Mouse (Mus musculus) CH12.LX (cell line): Measurements from ENCODE around the gene Rap1a. TPM values are rescaled to one million over a fixed set of nuclear protein-coding genes. Genes with fewer than 3 reads are reported as not detected.

ENCODE experiments used
- DNase-seq: peaks from one replicate; pipeline ENCODE4 v3.0.0-alpha.2; 2013; ENCODE audit errors: extremely low read depth
- H3K27ac ChIP-seq: 2 replicates; pipeline ENCODE4 v1.5.1; 2012; ENCODE audit warnings: low read depth, mild to moderate bottlenecking, control low read depth, moderate library complexity; ENCODE audit not compliant: insufficient read depth
- H3K27me3 ChIP-seq: replicated peaks from 2 replicates; pipeline ENCODE3; 2012; ENCODE audit warnings: inconsistent platforms
- H3K36me3 ChIP-seq, 2 experiments: replicated peaks in 1 of 2; 2 replicates each; pipeline versions ENCODE3 to v1.6.1; 2012; ENCODE audit warnings: inconsistent platforms in 1 of 2, low read length in 1 of 2, mild to moderate bottlenecking in 1 of 2, mixed read lengths in 1 of 2, moderate library complexity in 1 of 2; ENCODE audit not compliant: control insufficient read depth in 1 of 2, insufficient read depth in 1 of 2
- H3K4me1 ChIP-seq, 2 experiments: 2 replicates each; pipeline ENCODE4 v1.6.1; 2012; ENCODE audit warnings: inconsistent platforms in 1 of 2, moderate library complexity in 1 of 2; ENCODE audit not compliant: insufficient read depth in 2 of 2, control insufficient read depth in 1 of 2
- H3K4me2 ChIP-seq: 2 replicates; pipeline ENCODE4 v1.6.1; 2012; ENCODE audit warnings: low read depth, mild to moderate bottlenecking, control low read depth; ENCODE audit not compliant: poor library complexity, insufficient read depth, severe bottlenecking
- H3K4me3 ChIP-seq, 3 experiments: fragments of 150-350 bp in 1 of 3; sonication (generic) in 1 of 3; replicated peaks in 1 of 3; 2 replicates each; pipeline versions ENCODE3 to v1.5.1; 2011 to 2012; ENCODE audit warnings: low read depth in 2 of 3, low read length in 2 of 3, mild to moderate bottlenecking in 2 of 3, moderate library complexity in 2 of 3, control low read depth in 1 of 3, improper control_type of control experiment in 1 of 3, inconsistent platforms in 1 of 3, mixed read lengths in 1 of 3; ENCODE audit not compliant: poor library complexity in 1 of 3
- H3K79me2 ChIP-seq: replicated peaks from 2 replicates; pipeline ENCODE4 v1.6.1; 2012; ENCODE audit warnings: mild to moderate bottlenecking, moderate library complexity; ENCODE audit not compliant: control insufficient read depth, poor library complexity, insufficient read depth, severe bottlenecking; ENCODE audit errors: extremely low read depth
- H3K9ac ChIP-seq: 2 replicates; pipeline ENCODE4 v1.6.1; 2012; ENCODE audit warnings: low read depth, mild to moderate bottlenecking, control low read depth, moderate library complexity; ENCODE audit not compliant: insufficient read depth
- H3K9me3 ChIP-seq: replicated peaks from 2 replicates; pipeline ENCODE3; 2012; ENCODE audit warnings: low read length, inconsistent platforms, mixed read lengths
- CTCF ChIP-seq, 2 experiments: IDR thresholded peaks in 1 of 2; conservative IDR thresholded peaks in 1 of 2; 2 replicates each; pipeline ENCODE4 v1.5.1; 2011 to 2012; ENCODE audit warnings: low read depth in 2 of 2, low read length in 2 of 2, improper control_type of control experiment in 1 of 2, inconsistent platforms in 1 of 2, mild to moderate bottlenecking in 1 of 2, moderate library complexity in 1 of 2
- ELF1 ChIP-seq: IDR thresholded peaks from 2 replicates; pipeline ENCODE4 v1.6.1; 2014; ENCODE audit warnings: low read depth, mild to moderate bottlenecking, inconsistent platforms, low read length, improper control_type of control experiment
- ETS1 ChIP-seq: conservative IDR thresholded peaks from 2 replicates; pipeline ENCODE4 v1.6.1; 2012; ENCODE audit warnings: low read depth, mild to moderate bottlenecking, inconsistent platforms, low read length, improper control_type of control experiment, moderate library complexity
- JUND ChIP-seq: conservative IDR thresholded peaks from 2 replicates; pipeline ENCODE4 v1.6.1; 2011; ENCODE audit warnings: low read depth, low read length, improper control_type of control experiment
- MEF2A ChIP-seq: IDR thresholded peaks from 2 replicates; pipeline ENCODE4 v1.6.1; 2014; ENCODE audit warnings: low read depth, mild to moderate bottlenecking, inconsistent platforms, low read length, improper control_type of control experiment, borderline replicate concordance
- MXI1 ChIP-seq: IDR thresholded peaks from 2 replicates; pipeline ENCODE4 v1.6.1; 2011; ENCODE audit warnings: mild to moderate bottlenecking, low read depth, low read length, improper control_type of control experiment
- NELFE ChIP-seq: IDR thresholded peaks from 2 replicates; pipeline ENCODE4 v1.6.1; 2011; ENCODE audit warnings: low read depth, low read length, improper control_type of control experiment
- NRF1 ChIP-seq: IDR thresholded peaks from 2 replicates; pipeline ENCODE4 v1.6.1; 2014; ENCODE audit warnings: low read depth, mild to moderate bottlenecking, inconsistent platforms, low read length, improper control_type of control experiment, moderate library complexity
- POLR2A ChIP-seq: IDR thresholded peaks from 2 replicates; pipeline ENCODE4 v1.6.1; 2011; ENCODE audit warnings: low read depth, mild to moderate bottlenecking, improper control_type of control experiment, low read length
- POLR2AphosphoS2 ChIP-seq: IDR thresholded peaks from 2 replicates; pipeline ENCODE4 v1.6.1; 2011; ENCODE audit warnings: low read depth, low read length, improper control_type of control experiment
- RAD21 ChIP-seq: IDR thresholded peaks from 2 replicates; pipeline ENCODE4 v1.6.1; 2011; ENCODE audit warnings: low read depth, mild to moderate bottlenecking, low read length, improper control_type of control experiment, moderate library complexity
- SIN3A ChIP-seq: IDR thresholded peaks from 2 replicates; pipeline ENCODE4 v1.6.1; 2012; ENCODE audit warnings: low read length, improper control_type of control experiment, inconsistent platforms
- SMC3 ChIP-seq: IDR thresholded peaks from 2 replicates; pipeline ENCODE4 v1.6.1; 2011; ENCODE audit warnings: low read depth, low read length, improper control_type of control experiment
- TCF12 ChIP-seq: IDR thresholded peaks from 2 replicates; pipeline ENCODE4 v1.6.1; 2014; ENCODE audit warnings: low read depth, mild to moderate bottlenecking, inconsistent platforms, low read length, improper control_type of control experiment
- UBTF ChIP-seq: IDR thresholded peaks from 2 replicates; pipeline ENCODE4 v1.6.1; 2012; ENCODE audit warnings: low read depth, mild to moderate bottlenecking, inconsistent platforms, low read length, improper control_type of control experiment, moderate library complexity
- USF1 ChIP-seq: IDR thresholded peaks from 2 replicates; pipeline ENCODE4 v1.6.1; 2014; ENCODE audit warnings: low read depth, mild to moderate bottlenecking, inconsistent platforms, low read length, improper control_type of control experiment
- USF2 ChIP-seq: conservative IDR thresholded peaks from 2 replicates; pipeline ENCODE4 v1.6.1; 2011; ENCODE audit warnings: low read depth, low read length, improper control_type of control experiment
- ZC3H11A ChIP-seq: IDR thresholded peaks from 2 replicates; pipeline ENCODE4 v1.6.1; 2012; ENCODE audit warnings: low read depth, mild to moderate bottlenecking, inconsistent platforms, low read length, improper control_type of control experiment
- ZKSCAN1 ChIP-seq: IDR thresholded peaks from 2 replicates; pipeline ENCODE4 v1.6.1; 2012; ENCODE audit warnings: low read depth, inconsistent platforms, low read length, improper control_type of control experiment, borderline replicate concordance
- ZMIZ1 ChIP-seq: IDR thresholded peaks from 2 replicates; pipeline ENCODE4 v1.6.1; 2012; ENCODE audit warnings: low read depth, mild to moderate bottlenecking, inconsistent platforms, low read length, improper control_type of control experiment
- dilution Hi-C: fragments of 300-500 bp; cut with MboI; formaldehyde crosslinking; loops from 2 replicates; pipeline ENCODE4 v1.14.3; 2020; ENCODE audit warnings: low sequenced_read_pairs; ENCODE audit not compliant: extremely low pct_unique_long_range_greater_than_20kb, extremely low pct_ligation_motif_present
- in situ Hi-C: fragments of 300-500 bp; cut with MboI; formaldehyde crosslinking; loops from 3 replicates; pipeline ENCODE4 v1.14.3; 2019; ENCODE audit warnings: low sequenced_read_pairs, low pct_ligation_motif_present, low pct_unique_long_range_greater_than_20kb, mixed read lengths
- polyA plus RNA-seq: library from polyadenylated mRNA; unstranded; fragments of >175 nt; gene quantifications from 2 replicates; pipeline ENCODE4 v1.2.1, GENCODE M21; 2012; ENCODE audit warnings: low read depth; ENCODE audit not compliant: insufficient read length
- total RNA-seq, 2 experiments: library from RNA; depleted of rRNA; stranded (reverse); fragments of 300-350 nt in 1 of 2; fragments of >200 nt in 1 of 2; gene quantifications; 2 replicates each; pipeline ENCODE4 v1.2.3; 2012 to 2014

Gene Rap1a
- total and polyA plus RNA-seq, 3 experiments: 63.3 to 250 (median 209) TPM

GRCm38 (mm10) chr3:105794309-105794708, 6.8 kb downstream of the Rap1a start:
- dilution Hi-C loops: no loop called here
- Histone ChIP-seq H3K9me3 (peaks cover 26% of the 10 kb centered on the region), H3K9ac (no peak overlapping the region), H3K27ac (no peak overlapping the region), H3K4me2 (no peak overlapping the region), H3K27me3 (no peaks in the 10 kb centered on the region), H3K79me2 (peaks cover 77% of the 10 kb centered on the region), H3K4me3 (no peak overlapping the region), H3K36me3 (peaks cover 14 to 34% of the 10 kb centered on the region in 2 experiments), H3K4me1 (peaks cover 5 to 28% of the 10 kb centered on the region in 2 experiments; a peak in 3 of 4 replicates)
- no peak for DNase-seq
- TF ChIP-seq SMC3 (no peak), NELFE (no peak), MXI1 (peak; percentile 53; the same call in 1 of the 2 replicates), SIN3A (peak; percentile 54; the same call in 1 of the 2 replicates)
- in situ Hi-C loops: no loop called here

GRCm38 (mm10) chr3:105792309-105792708, 8.8 kb downstream of the Rap1a start:
- no peak for DNase-seq
- H3K9me3 ChIP-seq: peaks cover 34% of the 10 kb centered on the region
- dilution Hi-C loops: no loop called here
- no peaks in the 10 kb centered on the region for H3K27me3 ChIP-seq
- peaks cover 78% of the 10 kb centered on the region for H3K79me2 ChIP-seq
- H3K36me3 ChIP-seq: peaks cover 24 to 47% of the 10 kb centered on the region in 2 experiments
- no peak overlapping the region for H3K4me3 ChIP-seq
- no peak overlapping the region for H3K4me2 ChIP-seq
- H3K4me1 ChIP-seq: peaks cover 5 to 33% of the 10 kb centered on the region in 2 experiments; a peak in 3 of 4 replicates
- TF ChIP-seq USF2: no peak
- no peak for TF ChIP-seq POLR2AphosphoS2
- no peak for TF ChIP-seq ZKSCAN1
- no peak for TF ChIP-seq POLR2A
- TF ChIP-seq CTCF (conservative IDR thresholded peaks at IDR 0.05 in 1 of 2, IDR thresholded peaks at IDR 0.05 in 1 of 2; ENCODE audit: low read depth in 2 of 2, low read length in 2 of 2): no peak
- no peak for TF ChIP-seq SMC3
- TF ChIP-seq ELF1: no peak
- no peak for TF ChIP-seq RAD21
- no peak for TF ChIP-seq ZC3H11A
- no peak for TF ChIP-seq ZMIZ1
- no peak for TF ChIP-seq ETS1
- no peak for TF ChIP-seq USF1
- TF ChIP-seq UBTF: no peak
- TF ChIP-seq NRF1: no peak
- no peak for TF ChIP-seq JUND
- no peak for TF ChIP-seq SIN3A
- TF ChIP-seq TCF12: no peak
- TF ChIP-seq MEF2A: no peak
- in situ Hi-C loops: no loop called here
- H3K9ac ChIP-seq: no peak overlapping the region
- no peak overlapping the region for H3K27ac ChIP-seq
